ENCODE assay signal across 30 mouse cellular contexts in the genomic region with DNA sequence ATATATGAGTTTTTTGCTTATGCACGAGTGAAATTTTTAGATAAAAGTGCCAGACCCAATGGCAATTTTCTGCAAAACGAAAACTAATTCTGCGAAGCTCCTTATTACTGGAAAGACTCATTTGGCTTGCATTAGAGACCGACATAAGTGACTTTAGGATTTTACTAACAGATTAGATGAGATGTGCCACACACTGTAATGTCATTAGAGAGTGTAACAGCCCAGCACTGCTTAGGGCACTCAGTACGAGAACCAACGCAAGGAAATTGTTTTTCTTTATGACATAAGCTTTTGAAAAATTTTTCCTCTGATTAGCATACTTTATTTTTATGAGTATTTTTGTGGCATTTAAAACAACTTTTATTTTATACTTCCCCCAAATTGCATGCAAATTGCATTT. TPM values are rescaled to one million over a fixed set of nuclear protein-coding genes. Genes with fewer than 3 reads are reported as not detected.
"Had no signal": no experiment of that assay in that cellular context is flagged by ENCODE, and none has a peak within 500 bp of the region (broad histone marks: within the 10 kb centered on the region; RNA-seq: fewer than 3 reads in every experiment).

No protein-coding gene starts in this region.

- H3K9me3 ChIP-seq: limb, embryonic 10.5 days; limb, embryonic 12.5 days; limb, embryonic 13.5 days; limb, embryonic 15.5 days; liver, embryonic 12.5 days; liver, embryonic 13.5 days; liver, embryonic 15.5 days; lung, embryonic 15.5 days; neural tube, embryonic 12.5 days had no signal

- DNase-seq: layer of hippocampus, postnatal 36 days; left cerebral cortex, postnatal 4 days; liver; liver, embryonic 13.5 days; liver, postnatal 0 days; lung, adult 18-20 months; lung, adult 2 months; lung, embryonic 14.5 days; lung, postnatal 10 days; lung, postnatal 14 days; lung, postnatal 36 days; lung, postnatal 4 days had no signal

- H3K4me2 ChIP-seq: limb, embryonic 12.5 days; limb, embryonic 13.5 days; limb, embryonic 15.5 days; liver, embryonic 11.5 days; liver, embryonic 12.5 days; liver, embryonic 13.5 days; liver, embryonic 15.5 days; lung, embryonic 14.5 days; lung, embryonic 15.5 days; midbrain, embryonic 11.5 days; midbrain, embryonic 12.5 days; neural tube, embryonic 12.5 days had no signal

- H3K27ac ChIP-seq: left cerebral cortex, adult 2 months; limb, embryonic 10.5 days; limb, embryonic 12.5 days; limb, embryonic 13.5 days; limb, embryonic 15.5 days; liver, embryonic 12.5 days; liver, embryonic 13.5 days; liver, embryonic 14.5 days; liver, embryonic 15.5 days; lung, embryonic 15.5 days; macrophage; midbrain, embryonic 12.5 days; neural tube, embryonic 12.5 days had no signal

- ATAC-seq: liver, embryonic 12.5 days; liver, postnatal 0 days; lung, postnatal 0 days had no signal

- H3K9ac ChIP-seq: limb, embryonic 12.5 days; limb, embryonic 13.5 days; limb, embryonic 15.5 days; liver, embryonic 12.5 days; liver, embryonic 13.5 days; liver, embryonic 14.5 days; liver, embryonic 15.5 days; liver, postnatal 0 days; lung, embryonic 14.5 days; lung, embryonic 15.5 days; midbrain, embryonic 12.5 days; neural tube, embryonic 12.5 days had no signal

- H3K4me3 ChIP-seq: left cerebral cortex, adult 2 months; limb, embryonic 10.5 days; limb, embryonic 12.5 days; limb, embryonic 13.5 days; limb, embryonic 15.5 days; liver, embryonic 12.5 days; liver, embryonic 13.5 days; liver, embryonic 15.5 days; lung, embryonic 15.5 days; megakaryocyte, embryonic 14.5 days; midbrain, embryonic 12.5 days; myocyte; neural tube, embryonic 12.5 days had no signal

- H3K27me3 ChIP-seq: limb, embryonic 12.5 days; limb, embryonic 13.5 days; limb, embryonic 15.5 days; liver, embryonic 12.5 days; liver, embryonic 13.5 days; liver, embryonic 15.5 days; lung, embryonic 15.5 days; megakaryocyte, embryonic 14.5 days; midbrain, embryonic 12.5 days; neural tube, embryonic 12.5 days had no signal

- H3K36me3 ChIP-seq: limb, embryonic 10.5 days; limb, embryonic 12.5 days; limb, embryonic 13.5 days; limb, embryonic 15.5 days; liver, embryonic 12.5 days; liver, embryonic 13.5 days; liver, embryonic 15.5 days; lung, embryonic 15.5 days; midbrain, embryonic 12.5 days; neural tube, embryonic 12.5 days had no signal

- H3K4me1 ChIP-seq: limb, embryonic 12.5 days; limb, embryonic 13.5 days; limb, embryonic 15.5 days; liver, embryonic 12.5 days; liver, embryonic 13.5 days; liver, embryonic 15.5 days; lung, embryonic 15.5 days; megakaryocyte, embryonic 14.5 days; neural tube, embryonic 12.5 days had no signal

RNA-seq across cellular contexts. Expression of a gene that starts 39.0 kb away (rescaled TPM):
- total RNA-seq: megakaryocyte, adult 5-6 weeks had no signal
